Mouse (Mus musculus) thymus, adult 2 months (tissue): ENCODE results near the gene Pde9a. TPM values are rescaled to one million over a fixed set of nuclear protein-coding genes. Genes with fewer than 3 reads are reported as not detected.

Experiments
- DNase-seq: peaks from one replicate; pipeline ENCODE4 v3.0.0; 2021
- H3K27ac ChIP-seq: fragments of 200-500 bp; 2 replicates; pipeline ENCODE4 v1.5.1; 2012; ENCODE audit warnings: low read length, control low read depth; ENCODE audit not compliant: control insufficient read depth, insufficient read depth
- H3K27me3 ChIP-seq: fragments of 200-500 bp; 2 replicates; pipeline ENCODE4 v1.6.1; 2012; ENCODE audit warnings: mild to moderate bottlenecking, low read length, moderate library complexity, mixed read lengths; ENCODE audit not compliant: control insufficient read depth, insufficient read depth
- H3K36me3 ChIP-seq: fragments of 200-500 bp; 2 replicates; pipeline ENCODE4 v1.6.1; 2012; ENCODE audit warnings: mild to moderate bottlenecking, low read length, moderate library complexity; ENCODE audit not compliant: control insufficient read depth, insufficient read depth
- H3K4me1 ChIP-seq: fragments of 200-500 bp; replicated peaks from 2 replicates; pipeline ENCODE4 v1.6.1; 2012; ENCODE audit warnings: low read length; ENCODE audit not compliant: control insufficient read depth, insufficient read depth
- H3K4me3 ChIP-seq: fragments of 200-500 bp; 2 replicates; pipeline ENCODE4 v1.5.1; 2012; ENCODE audit warnings: mild to moderate bottlenecking, low read length, control low read depth, moderate library complexity; ENCODE audit not compliant: control insufficient read depth, insufficient read depth
- CTCF ChIP-seq: fragments of 200-500 bp; IDR thresholded peaks from 2 replicates; pipeline ENCODE4 v1.5.1; 2012; ENCODE audit warnings: mild to moderate bottlenecking, control low read depth, low read length, moderate library complexity, borderline replicate concordance; ENCODE audit not compliant: control insufficient read depth, poor library complexity, insufficient read depth; ENCODE audit errors: extremely low read depth
- POLR2A ChIP-seq: fragments of 200-500 bp; IDR thresholded peaks from 2 replicates; pipeline ENCODE4 v1.6.1; 2012; ENCODE audit warnings: mild to moderate bottlenecking, low read length, control low read depth, moderate library complexity; ENCODE audit not compliant: control insufficient read depth, poor library complexity, insufficient read depth; ENCODE audit errors: extremely low read depth
- WGBS: fragments of 180-500 bp; shearing (Covaris S2); methylation state at CpG from one replicate; pipeline ENCODE4 v1.1.7; 2018; 5-methylcytosine and 5-hydroxymethylcytosine counted together
- polyA plus RNA-seq: library from polyadenylated mRNA; depleted of rRNA; stranded (reverse); fragments of >200 nt; gene quantifications from 2 replicates; pipeline ENCODE4 v1.2.3, GENCODE M21; 2012

The Pde9a gene
- polyA plus RNA-seq, 1 experiment: 4.6 TPM

GRCm38 (mm10) chr17:31370221-31370620, 15.8 kb upstream of the Pde9a start:
- no peak for DNase-seq
- Histone ChIP-seq H3K4me1 (peaks cover 3% of the 10 kb centered on the region), H3K27ac (no peak overlapping the region), H3K36me3 (no peaks in the 10 kb centered on the region), H3K4me3 (no peak overlapping the region), H3K27me3 (no peaks in the 10 kb centered on the region)
- 86% methylated on average over 2 of the region's 2 CpGs for WGBS
- TF ChIP-seq POLR2A (no peak), CTCF (no peak)

GRCm38 (mm10) chr17:31370931-31371330, 15.1 kb upstream of the Pde9a start:
- H3K4me3 ChIP-seq: no peak overlapping the region
- DNase-seq: no peak
- H3K36me3 ChIP-seq: no peaks in the 10 kb centered on the region
- H3K27ac ChIP-seq: no peak overlapping the region
- H3K27me3 ChIP-seq: no peaks in the 10 kb centered on the region
- TF ChIP-seq POLR2A (no peak), CTCF (no peak)
- no peaks in the 10 kb centered on the region for H3K4me1 ChIP-seq

GRCm38 (mm10) chr17:31377961-31378360, 8.0 kb upstream of the Pde9a start:
- H3K27ac ChIP-seq: no peak overlapping the region
- no peak for TF ChIP-seq POLR2A
- TF ChIP-seq CTCF: peak; percentile 47; the same call in 1 of the 2 replicates
- H3K27me3 ChIP-seq: no peaks in the 10 kb centered on the region
- peak; percentile 60 for DNase-seq
- no peaks in the 10 kb centered on the region for H3K36me3 ChIP-seq
- no peaks in the 10 kb centered on the region for H3K4me1 ChIP-seq
- 17% methylated on average over 7 of the region's 7 CpGs for WGBS
- no peak overlapping the region for H3K4me3 ChIP-seq

GRCm38 (mm10) chr17:31378361-31378761, 7.6 kb upstream of the Pde9a start:
- peak; percentile 5; the same call in 1 of the 2 replicates for TF ChIP-seq CTCF
- no peak for TF ChIP-seq POLR2A
- Histone ChIP-seq H3K4me3 (no peak overlapping the region), H3K27ac (no peak overlapping the region), H3K36me3 (no peaks in the 10 kb centered on the region), H3K27me3 (no peaks in the 10 kb centered on the region), H3K4me1 (no peaks in the 10 kb centered on the region)
- no peak for DNase-seq
- 76% methylated on average over 10 of the region's 10 CpGs for WGBS

- H3K27ac ChIP-seq: no peak overlapping the region
- no peak overlapping the region for H3K4me3 ChIP-seq
- DNase-seq: no peak
- no peaks in the 10 kb centered on the region for H3K4me1 ChIP-seq
- no peaks in the 10 kb centered on the region for H3K36me3 ChIP-seq
- 63% methylated on average over 2 of the region's 2 CpGs for WGBS
- TF ChIP-seq POLR2A: no peak
- no peak for TF ChIP-seq CTCF
- H3K27me3 ChIP-seq: no peaks in the 10 kb centered on the region
Measured at GRCm38 (mm10) chr17:31379086-31379485, 6.9 kb upstream of the Pde9a start.

GRCm38 (mm10) chr17:31379863-31380262, 6.1 kb upstream of the Pde9a start:
- no peak for TF ChIP-seq POLR2A
- TF ChIP-seq CTCF: no peak
- H3K27me3 ChIP-seq: no peaks in the 10 kb centered on the region
- H3K4me3 ChIP-seq: no peak overlapping the region
- no peaks in the 10 kb centered on the region for H3K36me3 ChIP-seq
- H3K27ac ChIP-seq: no peak overlapping the region
- H3K4me1 ChIP-seq: no peaks in the 10 kb centered on the region
- DNase-seq: no peak
- 80% methylated on average over 8 of the region's 8 CpGs for WGBS

GRCm38 (mm10) chr17:31383320-31383719, 2.7 kb upstream of the Pde9a start:
- Histone ChIP-seq H3K27ac (no peak overlapping the region), H3K27me3 (no peaks in the 10 kb centered on the region)
- no peak for DNase-seq

GRCm38 (mm10) chr17:31384968-31385627, 912 bp upstream of the Pde9a start:
- TF ChIP-seq POLR2A: no peak
- no peak for TF ChIP-seq CTCF
- H3K27ac ChIP-seq: no peak overlapping the region
- no peaks in the 10 kb centered on the region for H3K36me3 ChIP-seq
- H3K4me3 ChIP-seq: no peak overlapping the region
- DNase-seq: no peak
- 49% methylated on average over 8 of the region's 8 CpGs for WGBS
- H3K27me3 ChIP-seq: no peaks in the 10 kb centered on the region
- peaks cover 10% of the 10 kb centered on the region for H3K4me1 ChIP-seq

More at GRCm38 (mm10) chr17:31383320-31383719, 2.7 kb upstream of the Pde9a start:
- peaks cover 10% of the 10 kb centered on the region for H3K4me1 ChIP-seq
- H3K36me3 ChIP-seq: no peaks in the 10 kb centered on the region
- no peak overlapping the region for H3K4me3 ChIP-seq
- TF ChIP-seq POLR2A (no peak), CTCF (no peak)
- WGBS: 85% methylated on average over 6 of the region's 6 CpGs
